Mouse (Mus musculus) olfactory bulb, adult 2 months (tissue): ENCODE data around the gene Pdgfd. TPM values are rescaled to one million over a fixed set of nuclear protein-coding genes. Genes with fewer than 3 reads are reported as not detected.
"Not testable (repeated sequence)": the region's sequence is repeated elsewhere in the genome, so short reads cannot be mapped to it uniquely, and the experiment has no call there.

ENCODE experiments used
- H3K27ac ChIP-seq: fragments of 200-500 bp; 2 replicates; pipeline ENCODE4 v1.5.1; 2012; ENCODE audit warnings: low read depth, low read length; ENCODE audit not compliant: insufficient read depth
- H3K4me1 ChIP-seq: fragments of 200-500 bp; 2 replicates; pipeline ENCODE4 v1.6.1; 2012; ENCODE audit warnings: low read length; ENCODE audit not compliant: control insufficient read depth, insufficient read depth
- H3K4me3 ChIP-seq: fragments of 200-500 bp; 2 replicates; pipeline ENCODE4 v1.5.1; 2012; ENCODE audit warnings: mild to moderate bottlenecking, low read depth, low read length, moderate library complexity; ENCODE audit not compliant: insufficient read depth
- CTCF ChIP-seq: fragments of 200-500 bp; IDR thresholded peaks from 2 replicates; pipeline ENCODE4 v1.5.1; 2012; ENCODE audit warnings: low read depth, mild to moderate bottlenecking, low read length, moderate library complexity; ENCODE audit not compliant: insufficient read depth
- POLR2A ChIP-seq: fragments of 200-500 bp; IDR thresholded peaks from 2 replicates; pipeline ENCODE4 v1.6.1; 2012; ENCODE audit warnings: mild to moderate bottlenecking, low read depth, low read length, moderate library complexity; ENCODE audit not compliant: insufficient read depth
- WGBS: fragments of 180-500 bp; shearing (Covaris S2); methylation state at CpG from one replicate; pipeline ENCODE4 v1.1.7; 2018; 5-methylcytosine and 5-hydroxymethylcytosine counted together
- polyA plus RNA-seq: library from polyadenylated mRNA; stranded (reverse); fragments of >200 nt; gene quantifications from 2 replicates; pipeline ENCODE4 v1.2.4, GENCODE M21; 2012; ENCODE audit warnings: low replicate concordance; ENCODE audit not compliant: missing spikeins, insufficient read depth, insufficient read length

The Pdgfd gene
- polyA plus RNA-seq: not detected in 2 replicates

DNA sequence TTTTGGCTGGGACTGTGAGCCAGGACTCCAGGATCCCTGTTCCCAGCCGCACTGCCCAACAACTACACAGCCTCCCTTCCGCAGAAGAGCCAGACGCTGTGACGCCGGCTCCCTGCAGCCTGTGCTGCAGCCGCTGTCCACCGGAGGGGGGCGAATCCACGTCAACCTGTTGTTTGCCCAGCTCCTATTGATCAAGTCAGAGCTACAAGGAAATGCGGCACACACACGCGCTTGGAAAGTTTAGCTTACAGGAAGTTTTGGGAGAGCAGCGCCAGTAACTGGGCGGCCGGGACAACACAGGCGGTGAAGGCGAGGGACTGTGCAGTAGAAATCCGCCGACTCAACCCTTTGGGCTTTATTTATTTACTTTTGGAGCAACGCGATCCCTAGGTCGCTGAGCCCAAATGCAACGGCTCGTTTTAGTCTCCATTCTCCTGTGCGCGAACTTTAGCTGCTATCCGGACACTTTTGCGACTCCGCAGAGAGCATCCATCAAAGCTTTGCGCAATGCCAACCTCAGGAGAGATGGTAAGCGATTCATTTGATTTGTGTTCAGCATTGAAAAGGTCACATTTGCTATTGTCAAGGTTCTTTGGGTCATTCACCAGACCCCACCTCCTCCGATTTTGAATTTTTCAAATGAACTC lies at the start of gene Pdgfd:
Pdgfd (plus strand) TSS at position 194 of the 647 bp plus-strand sequence.
- no peak within 1 kb of the TSS; the same call in 1 of the 2 replicates for H3K27ac ChIP-seq
- peak within 1 kb of the TSS; percentile 41 for H3K4me3 ChIP-seq
- H3K4me1 ChIP-seq: peaks cover 6% of the 10 kb centered on the region; the same call in 1 of the 2 replicates
- WGBS: 2% methylated on average over 32 of the region's 32 CpGs
- TF ChIP-seq CTCF (no peak), POLR2A (no peak)

DNA sequence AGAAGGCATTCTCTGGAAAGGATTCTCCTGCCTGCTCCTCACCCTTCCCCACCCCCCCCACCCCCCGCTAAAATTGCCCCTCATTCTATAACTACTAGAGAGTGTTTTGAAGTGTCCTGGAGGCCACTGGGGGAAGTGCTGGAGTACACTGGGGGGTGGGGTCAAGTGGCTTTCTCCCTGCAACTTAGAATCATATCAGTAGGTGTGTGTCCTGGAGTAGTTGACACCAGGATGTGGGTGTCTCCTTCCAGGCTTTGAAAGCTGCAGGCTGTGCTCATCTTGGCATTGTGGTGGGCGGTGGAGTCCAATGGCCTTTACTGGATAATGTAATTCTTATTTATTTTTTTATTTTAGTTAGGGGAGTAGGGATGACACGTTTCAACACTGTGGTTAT lies 651 bp downstream of the Pdgfd start:
- Histone ChIP-seq H3K27ac (no peak overlapping the region), H3K4me1 (peaks cover 6% of the 10 kb centered on the region; the same call in 1 of the 2 replicates), H3K4me3 (no peak overlapping the region)
- no peak for TF ChIP-seq CTCF
- TF ChIP-seq POLR2A: no peak
- WGBS: 50% methylated on average over 3 of the region's 3 CpGs

DNA sequence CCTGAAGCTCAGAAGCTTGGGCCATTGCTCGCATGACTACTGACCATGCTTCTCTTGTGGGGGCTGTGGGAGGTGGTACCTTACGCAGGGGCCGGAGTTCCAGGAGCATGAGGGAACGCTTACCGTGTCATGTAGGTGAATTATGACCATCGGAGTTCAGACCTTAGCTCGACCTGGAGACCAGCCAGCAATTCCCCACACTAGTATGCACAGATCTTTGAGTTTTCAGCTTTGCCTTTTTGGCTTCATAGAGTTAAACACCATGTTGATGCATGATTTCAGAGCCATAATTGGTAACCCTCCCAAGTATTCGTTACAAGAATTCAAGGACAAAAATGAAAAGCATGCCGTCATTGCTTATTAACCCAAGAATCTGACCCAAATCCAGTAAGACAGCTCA lies 2.6 kb downstream of the Pdgfd start:
- Histone ChIP-seq H3K4me3 (no peak overlapping the region), H3K4me1 (peaks cover 6% of the 10 kb centered on the region; the same call in 1 of the 2 replicates), H3K27ac (no peak overlapping the region)
- TF ChIP-seq CTCF (no peak), POLR2A (no peak)
- 85% methylated on average over 9 of the region's 9 CpGs for WGBS

DNA sequence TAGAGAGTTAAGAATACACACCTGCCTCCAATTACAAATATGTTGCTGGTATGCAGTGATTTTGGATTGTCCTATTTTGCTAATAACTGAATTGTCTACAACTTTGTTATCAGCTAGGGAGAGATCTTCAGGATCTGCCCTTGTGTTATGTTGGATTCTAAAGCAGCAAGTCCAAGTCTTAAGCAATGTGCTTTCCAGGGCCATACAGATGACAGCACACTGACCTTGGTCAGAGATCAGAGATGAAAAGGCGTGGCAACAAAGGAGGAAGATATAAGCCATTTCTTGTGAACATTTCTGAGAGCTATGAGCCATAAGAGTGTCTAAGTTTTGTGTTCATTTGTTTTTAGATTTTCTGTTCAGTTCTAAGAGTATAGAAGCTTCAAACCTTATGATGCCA lies 4.9 kb downstream of the Pdgfd start:
- H3K27ac ChIP-seq: no peak overlapping the region
- H3K4me3 ChIP-seq: no peak overlapping the region
- H3K4me1 ChIP-seq: peaks cover 4% of the 10 kb centered on the region; the same call in 1 of the 2 replicates
- WGBS: 92% methylated on average over 1 of the region's 1 CpGs
- TF ChIP-seq CTCF (no peak), POLR2A (no peak)

DNA sequence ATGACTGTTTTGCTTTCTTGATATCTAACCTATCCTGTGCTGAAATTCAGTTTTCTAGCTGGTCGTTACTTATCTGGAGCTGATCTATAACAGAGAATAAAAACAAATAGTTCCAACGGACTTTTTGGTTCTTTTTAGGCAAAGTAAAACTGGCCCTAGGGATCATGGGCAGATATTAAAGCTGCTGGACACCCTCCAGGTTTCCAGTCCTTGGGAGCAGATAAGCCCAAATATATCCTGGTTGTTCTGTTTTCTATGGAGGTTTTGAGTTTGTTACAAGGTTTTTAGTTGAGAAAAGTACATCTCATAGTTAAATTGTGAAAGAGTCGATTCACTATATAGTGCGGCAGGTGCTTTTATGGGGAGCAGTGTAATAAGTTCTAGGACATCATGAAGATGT lies 7.3 kb downstream of the Pdgfd start:
- Histone ChIP-seq H3K27ac (no peak overlapping the region), H3K4me3 (no peak overlapping the region), H3K4me1 (no peaks in the 10 kb centered on the region)
- WGBS: 85% methylated on average over 4 of the region's 4 CpGs
- no peak for TF ChIP-seq POLR2A
- no peak for TF ChIP-seq CTCF

DNA sequence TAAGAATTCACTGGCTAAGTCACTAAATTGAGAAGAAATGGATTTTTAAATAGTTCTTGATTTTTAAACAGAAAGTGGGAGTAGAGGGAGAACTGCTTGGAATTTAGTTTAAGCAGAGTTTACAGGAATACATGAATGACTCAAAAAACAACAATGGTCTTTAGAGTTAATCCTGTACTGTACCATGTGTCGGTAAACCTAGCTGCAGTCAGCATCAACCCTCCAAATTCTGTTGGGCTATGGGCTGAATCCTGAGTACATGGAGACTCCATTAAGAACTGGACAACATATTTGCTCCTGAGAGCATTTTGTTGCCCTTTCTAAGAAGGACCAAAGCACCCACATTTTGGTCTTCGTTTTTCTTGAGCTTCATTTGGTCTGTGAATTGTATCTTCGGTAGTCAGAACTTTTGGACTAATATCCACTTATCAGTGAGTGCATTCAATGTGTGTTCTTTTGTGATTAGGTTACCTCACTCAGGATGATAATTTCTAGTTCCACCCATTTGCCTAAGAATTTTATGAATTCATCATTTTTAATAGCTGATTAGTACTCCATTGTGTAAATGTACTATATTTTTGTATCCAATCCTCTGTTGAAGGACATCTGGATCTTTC lies 14.0 kb downstream of the Pdgfd start:
- no peak for TF ChIP-seq CTCF
- TF ChIP-seq POLR2A: no peak
- H3K4me1 ChIP-seq: no peaks in the 10 kb centered on the region
- H3K27ac ChIP-seq: no peak overlapping the region
- WGBS: 89% methylated on average over 3 of the region's 3 CpGs
- no peak overlapping the region for H3K4me3 ChIP-seq

DNA sequence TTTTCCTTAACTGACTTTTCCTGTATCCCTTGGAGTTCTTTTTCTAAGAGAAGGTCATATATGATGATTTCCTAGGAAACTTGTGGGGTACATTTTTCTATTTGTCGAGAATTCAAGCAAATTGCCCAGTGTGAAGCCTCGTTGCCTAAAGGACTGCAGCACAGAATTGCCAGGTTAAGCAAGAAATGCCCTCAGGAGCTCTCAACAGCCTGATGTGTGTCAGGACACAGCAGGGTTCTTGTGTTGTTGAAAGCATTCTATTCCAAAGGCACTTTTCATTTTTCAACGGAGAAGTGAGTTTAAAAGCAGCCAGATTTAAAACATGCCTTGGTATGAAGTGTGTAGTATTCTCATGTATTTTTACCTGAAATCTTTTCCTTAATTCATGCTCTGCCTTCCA lies 19.6 kb downstream of the Pdgfd start:
- Histone ChIP-seq H3K4me3 (no peak overlapping the region), H3K4me1 (no peaks in the 10 kb centered on the region), H3K27ac (no peak overlapping the region)
- 24% methylated on average over 3 of the region's 3 CpGs for WGBS
- TF ChIP-seq CTCF (no peak), POLR2A (no peak)

GRCm38 (mm10) chr9:6193352-6193751 lies 25.0 kb downstream of the Pdgfd start:
- H3K4me3 ChIP-seq: no peak overlapping the region
- H3K27ac ChIP-seq: no peak overlapping the region
- no peaks in the 10 kb centered on the region for H3K4me1 ChIP-seq
- no peak for TF ChIP-seq CTCF
- TF ChIP-seq POLR2A: no peak
- WGBS: 25% methylated on average over 1 of the region's 1 CpGs

- no peaks in the 10 kb centered on the region for H3K4me1 ChIP-seq
- TF ChIP-seq CTCF: no peak
- no peak for TF ChIP-seq POLR2A
- no peak overlapping the region for H3K27ac ChIP-seq
- WGBS: 72% methylated on average over 5 of the region's 5 CpGs
- H3K4me3 ChIP-seq: no peak overlapping the region
These were observed 44.5 kb downstream of the Pdgfd start for GRCm38 (mm10) chr9:6212862-6213261.

DNA sequence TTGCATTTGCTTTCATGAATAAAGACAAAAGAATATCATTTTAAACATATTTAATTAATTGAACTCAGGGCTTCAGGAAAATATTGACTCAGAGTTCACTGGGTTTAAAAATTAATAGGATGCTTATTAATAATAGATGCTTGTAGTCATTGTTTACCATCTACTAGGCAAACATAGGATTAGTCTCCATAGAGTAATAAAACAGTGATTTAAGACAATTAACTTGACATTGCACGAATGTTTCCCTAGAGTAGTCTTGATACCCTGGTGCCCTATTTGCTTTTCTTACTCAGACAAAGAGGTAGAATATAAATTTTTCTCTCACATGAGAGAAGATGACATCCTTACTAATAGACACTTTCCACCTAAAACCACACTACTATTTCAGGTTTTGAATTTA lies 49.1 kb downstream of the Pdgfd start:
- Histone ChIP-seq H3K4me1 (no peaks in the 10 kb centered on the region), H3K4me3 (no peak overlapping the region), H3K27ac (no peak overlapping the region)
- TF ChIP-seq CTCF (no peak), POLR2A (no peak)
- WGBS: 33% methylated on average over 1 of the region's 1 CpGs

DNA sequence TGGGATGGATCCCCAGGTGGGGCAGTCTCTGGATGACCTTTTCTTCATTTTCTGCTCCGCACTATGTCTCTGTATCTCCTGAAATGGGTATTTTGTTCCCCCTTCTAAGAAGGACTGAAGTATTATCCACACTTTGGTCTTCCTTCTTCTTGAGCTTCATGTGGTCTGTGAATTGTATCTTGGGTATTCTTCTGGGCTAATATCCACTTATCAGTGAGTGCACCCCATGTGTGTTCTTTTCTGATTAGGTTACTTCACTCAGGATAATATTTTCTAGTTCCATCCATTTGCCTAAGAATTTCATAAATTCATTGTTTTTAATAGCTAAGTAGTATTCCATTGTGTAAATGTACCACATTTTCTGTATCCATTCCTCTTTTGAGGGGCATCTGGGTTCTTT lies 67.6 kb downstream of the Pdgfd start:
- WGBS: 98% methylated on average over 1 of the region's 1 CpGs
- not testable (repeated sequence) for H3K27ac ChIP-seq, H3K4me3 ChIP-seq, H3K4me1 ChIP-seq
